Mouse (Mus musculus) spleen, postnatal 0 days (tissue): ENCODE data around the gene Rab33b. TPM values are rescaled to one million over a fixed set of nuclear protein-coding genes. Genes with fewer than 3 reads are reported as not detected.

ENCODE experiments used
- polyA plus RNA-seq: library from polyadenylated mRNA; unstranded; fragments of >200 nt; fragmentation: Nextera tagmentation; extraction: Ambion mirVana; gene quantifications from 2 replicates; pipeline ENCODE4 v1.2.1, GENCODE M21; 2015

Gene Rab33b
- polyA plus RNA-seq, result 8.9 and 10.9 TPM in 2 replicates

DNA sequence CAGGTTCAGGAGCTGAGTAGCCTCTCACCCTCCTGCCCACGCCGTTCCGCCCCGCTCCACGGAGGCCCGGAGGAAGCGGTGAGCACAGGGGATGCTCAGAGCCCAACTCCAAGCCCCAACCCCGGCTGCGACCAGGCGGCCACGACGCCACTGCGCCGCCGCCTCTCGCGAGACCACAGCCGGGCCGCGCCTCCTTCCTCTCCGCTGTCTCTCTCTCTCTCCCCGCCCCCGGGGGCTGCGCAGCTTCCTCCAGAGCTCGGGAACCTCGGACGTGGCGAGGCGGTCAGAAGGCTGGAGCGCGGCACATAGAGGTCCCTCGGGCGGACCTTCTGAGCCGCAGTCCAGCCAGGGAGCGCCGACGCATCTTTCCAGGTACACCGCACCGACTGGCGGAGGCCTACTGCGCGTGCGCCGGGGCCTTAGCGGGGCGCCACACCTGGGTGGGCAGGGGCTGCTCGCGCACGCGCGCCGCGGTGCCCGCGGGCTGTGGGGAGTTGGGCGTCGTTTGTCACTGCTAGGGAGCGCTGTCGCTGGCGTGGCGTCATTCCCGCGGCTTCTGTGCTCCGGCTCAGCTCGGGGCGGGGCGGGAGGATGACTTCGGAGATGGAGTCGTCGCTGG lies at the start of gene Rab33b:
Gene Rab33b, plus strand, starts transcription at position 180 of the 619 bp plus-strand sequence.

Other genes with a start within 250 kb of the Rab33b start
- gene Elf2, start 143.3 kb upstream of the Rab33b start, polyA plus RNA-seq, result 39.5 and 43.0 TPM in 2 replicates
- 1.1 and 1.4 TPM in 2 replicates for gene Mgarp, start 87.2 kb upstream of the Rab33b start, polyA plus RNA-seq
- gene Ndufc1, start 74.9 kb upstream of the Rab33b start, polyA plus RNA-seq, result 443 and 495 TPM in 2 replicates
- gene Naa15, start 68.8 kb upstream of the Rab33b start, polyA plus RNA-seq, result 22.7 and 25.3 TPM in 2 replicates
- gene Setd7, start 77.0 kb downstream of the Rab33b start, polyA plus RNA-seq, result 2.8 TPM in 2 replicates
- gene Mgst2, start 176.4 kb downstream of the Rab33b start, polyA plus RNA-seq, result 27.2 and 30.4 TPM in 2 replicates